Mouse (Mus musculus) embryo, embryonic 9.5 days (tissue): Measurements from ENCODE around the gene Slx4.
"Not testable (repeated sequence)": the region's sequence is repeated elsewhere in the genome, so short reads cannot be mapped to it uniquely, and the experiment has no call there.

Experiments
- DNase-seq: peaks from one replicate; pipeline ENCODE4 v3.0.0-alpha.2; 2017; ENCODE audit errors: extremely low spot score

The Slx4 gene

GRCm38 (mm10) chr16:4012882-4013570 lies 9.5 kb upstream of the Slx4 start:
- no peak for DNase-seq

- DNase-seq = no peak
Observed at GRCm38 (mm10) chr16:3988410-3988809, 15.2 kb downstream of the Slx4 start.

- no peak for DNase-seq
Observed at GRCm38 (mm10) chr16:3983146-3983700, 20.3 kb downstream of the Slx4 start.

GRCm38 (mm10) chr16:3982173-3982572 lies 21.4 kb downstream of the Slx4 start:
- no peak for DNase-seq

GRCm38 (mm10) chr16:3976712-3977111 lies 26.9 kb downstream of the Slx4 start:
- DNase-seq = peak; percentile 14

- DNase-seq = no peak
Observed at GRCm38 (mm10) chr16:3976251-3976671, 27.3 kb downstream of the Slx4 start, which contains the start of gene Nlrc3. Gene Nlrc3 (minus strand): TSS chr16:3976632.

- no peak for DNase-seq
Observed at GRCm38 (mm10) chr16:3975658-3976057, 27.9 kb downstream of the Slx4 start.

- DNase-seq = not testable (repeated sequence)
Observed at GRCm38 (mm10) chr16:3974456-3974855, 29.1 kb downstream of the Slx4 start.

GRCm38 (mm10) chr16:3965534-3965933 lies 38.0 kb downstream of the Slx4 start:
- DNase-seq = no peak

- no peak for DNase-seq
Observed at GRCm38 (mm10) chr16:3964990-3965389, 38.6 kb downstream of the Slx4 start.

GRCm38 (mm10) chr16:3959261-3959660 lies 44.3 kb downstream of the Slx4 start:
- no peak for DNase-seq

- no peak for DNase-seq
Observed at GRCm38 (mm10) chr16:3956369-3956768, 47.2 kb downstream of the Slx4 start.

- no peak for DNase-seq
Observed at GRCm38 (mm10) chr16:3951141-3951540, 52.4 kb downstream of the Slx4 start.

GRCm38 (mm10) chr16:3934701-3935100 lies 68.9 kb downstream of the Slx4 start:
- DNase-seq = no peak

GRCm38 (mm10) chr16:3934091-3934490 lies 69.5 kb downstream of the Slx4 start:
- no peak for DNase-seq

GRCm38 (mm10) chr16:3933536-3933935 lies 70.0 kb downstream of the Slx4 start:
- DNase-seq = no peak

GRCm38 (mm10) chr16:3929151-3929550 lies 74.4 kb downstream of the Slx4 start:
- DNase-seq = no peak
